Mouse (Mus musculus) urinary bladder, postnatal 14 days (tissue): Measurements from ENCODE around the gene Itga9.

Experiments used
- DNase-seq: peaks from one replicate; pipeline ENCODE4 v3.0.0; 2021; ENCODE audit warnings: low spot score

Gene Itga9

GRCm38 (mm10) chr9:118688248-118688647 is 81.8 kb downstream of the Itga9 start:
- no peak for DNase-seq

DNA sequence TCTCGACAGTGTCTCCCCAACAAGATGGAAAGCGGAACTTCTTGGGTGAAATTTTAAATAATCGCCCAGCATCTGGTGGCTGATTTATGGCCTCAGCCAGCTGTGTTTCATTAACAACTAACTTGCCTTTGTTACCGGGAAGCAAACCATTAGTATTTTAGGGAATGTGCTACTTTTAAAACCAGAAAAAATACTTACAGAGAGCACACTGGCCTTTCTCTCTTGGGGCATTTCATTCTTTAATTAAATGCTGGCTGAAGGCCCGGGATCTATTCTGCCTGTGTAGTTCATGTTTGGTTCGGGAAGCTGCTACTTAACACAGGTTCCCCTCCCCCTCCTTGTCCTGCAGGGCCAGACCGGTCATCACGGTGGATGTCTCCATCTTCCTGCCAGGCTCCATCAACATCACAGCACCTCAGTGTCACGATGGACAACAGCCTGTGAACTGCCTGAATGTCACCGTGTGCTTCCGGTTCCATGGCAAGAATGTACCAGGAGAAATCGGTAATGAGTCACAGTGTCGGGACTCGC is 82.5 kb downstream of the Itga9 start:
- DNase-seq: no peak

DNA sequence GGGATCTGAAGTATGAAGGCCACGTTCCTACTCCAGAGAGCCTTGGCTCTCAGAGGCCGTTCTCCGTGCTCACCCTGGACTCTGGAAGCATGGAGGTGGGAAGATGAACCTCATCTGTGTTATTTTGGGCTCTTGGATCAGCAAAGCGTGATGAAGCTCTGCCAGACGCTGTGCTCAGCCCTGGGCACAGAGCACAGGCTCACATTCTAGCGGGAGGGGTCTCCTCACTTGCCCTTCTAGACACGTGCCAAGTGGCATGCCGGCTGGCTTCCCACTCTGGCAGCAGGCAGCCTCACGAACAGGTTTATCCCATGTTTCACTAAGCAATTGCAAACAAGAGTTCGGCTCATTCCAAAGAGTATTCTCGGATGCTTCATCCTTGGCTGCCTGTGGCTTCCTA is 86.8 kb downstream of the Itga9 start:
- DNase-seq: peak; percentile 26

GRCm38 (mm10) chr9:118694420-118694825 is 87.9 kb downstream of the Itga9 start:
- DNase-seq: no peak

DNA sequence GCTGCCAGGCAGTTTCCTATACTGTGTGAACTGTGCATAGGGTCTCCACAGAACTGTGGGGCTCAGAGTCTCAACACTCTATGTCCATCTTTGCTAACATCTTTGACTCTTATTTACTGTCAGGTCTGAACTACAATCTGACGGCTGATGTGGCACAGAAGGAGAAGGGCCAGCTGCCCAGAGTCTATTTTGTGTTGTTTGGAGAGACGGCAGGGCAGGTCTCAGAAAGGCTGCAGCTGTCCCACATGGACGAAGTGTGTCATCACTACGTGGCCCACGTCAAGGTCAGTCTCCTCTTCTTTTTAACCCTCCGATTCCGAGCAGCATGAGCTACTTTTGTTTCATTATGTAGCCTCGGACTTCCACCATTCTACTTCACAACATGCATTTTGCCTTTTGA is 91.7 kb downstream of the Itga9 start:
- no peak for DNase-seq

DNA sequence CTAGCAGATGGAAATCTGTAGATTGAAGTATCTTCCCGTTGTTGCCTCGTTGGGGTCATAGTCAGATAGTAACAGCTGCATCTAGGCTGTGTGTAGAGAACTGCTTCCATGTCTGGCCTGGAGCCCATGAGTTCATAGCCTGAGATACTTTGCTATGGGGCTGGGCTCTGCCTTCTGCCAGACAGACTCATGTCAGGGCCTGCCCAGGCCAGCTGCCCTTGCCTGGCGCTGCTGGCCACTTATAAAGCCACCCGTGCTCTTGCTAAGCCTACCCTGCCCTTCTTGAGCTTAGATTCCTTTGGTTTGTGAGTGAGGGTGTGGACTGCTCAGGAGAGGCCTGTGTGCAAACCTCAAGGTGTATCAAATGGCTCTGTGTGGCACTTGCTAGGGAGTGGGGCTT is 93.2 kb downstream of the Itga9 start:
- peak; percentile 19 for DNase-seq

DNA sequence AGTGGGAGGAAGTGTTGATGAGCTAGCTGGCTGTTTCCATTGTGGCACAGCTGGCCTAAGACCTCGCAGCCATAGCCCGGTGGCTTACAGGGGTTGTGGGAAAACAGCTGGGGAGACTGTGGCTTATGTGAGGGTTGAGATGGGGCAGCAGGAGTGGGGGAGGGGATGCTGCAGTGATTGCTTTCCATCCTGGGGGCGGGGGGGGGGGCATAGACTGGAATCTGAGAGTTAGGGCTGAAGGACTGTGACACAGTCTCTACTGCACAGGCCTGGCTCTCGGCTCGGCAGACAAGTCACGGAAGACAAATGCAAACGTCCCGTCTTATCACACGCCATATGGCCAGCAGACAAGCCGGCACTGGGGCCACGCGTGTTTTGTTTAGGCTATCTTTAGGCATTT is 94.4 kb downstream of the Itga9 start:
- no peak for DNase-seq

DNA sequence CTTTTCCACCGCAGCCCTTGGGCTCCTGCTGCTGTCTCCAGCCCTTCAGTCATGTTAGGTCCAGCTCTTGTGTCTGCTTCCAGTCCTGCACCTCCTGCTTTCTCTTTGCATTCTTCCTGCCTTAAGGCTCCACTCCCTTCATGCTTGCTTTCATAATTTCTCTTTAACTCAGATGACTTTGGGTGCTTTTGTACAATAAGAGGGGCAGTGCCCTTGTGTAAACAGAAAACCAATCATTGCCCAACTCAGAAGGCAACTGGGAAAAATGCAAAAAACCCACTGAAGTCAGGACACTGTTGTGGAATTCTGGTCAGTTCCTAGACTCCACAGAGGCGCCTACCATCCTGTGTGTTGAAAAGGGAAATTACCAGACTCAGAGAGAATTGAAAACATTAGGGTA is 95.3 kb downstream of the Itga9 start:
- no peak for DNase-seq

- no peak for DNase-seq
These were observed 96.7 kb downstream of the Itga9 start for GRCm38 (mm10) chr9:118703146-118703545.

DNA sequence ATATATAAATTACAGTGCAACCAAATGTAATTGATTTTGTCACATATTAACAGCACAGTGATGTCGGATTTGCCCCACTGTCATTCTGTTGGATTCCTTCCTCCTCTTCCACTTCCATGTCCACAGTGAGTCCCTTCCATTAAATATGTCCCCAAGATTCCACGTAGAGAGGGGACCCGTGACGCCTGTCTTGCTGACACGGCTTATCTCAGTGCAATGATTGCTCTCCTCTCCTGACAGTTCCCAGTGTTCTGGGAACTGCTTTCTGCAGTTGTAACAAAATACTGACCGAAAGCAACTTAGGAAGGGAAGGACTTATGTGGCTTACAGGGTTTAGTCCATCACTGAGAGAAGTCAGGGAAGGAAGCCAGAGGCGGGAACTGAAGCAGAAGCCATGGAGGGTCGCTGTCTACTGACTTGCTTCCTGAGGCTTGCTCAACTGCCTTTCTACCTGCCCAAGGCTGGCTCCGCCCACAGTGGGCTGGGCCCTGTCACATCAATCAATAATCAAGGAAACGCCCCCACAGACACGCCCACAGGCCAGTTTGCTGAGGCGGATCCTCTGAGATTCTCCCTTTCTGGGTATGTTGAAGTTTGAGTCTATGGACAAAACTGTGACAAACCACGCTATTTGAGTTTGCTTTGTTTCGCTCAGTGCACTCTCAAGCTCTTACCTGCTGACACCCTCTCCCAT is 99.0 kb downstream of the Itga9 start:
- DNase-seq: peak; percentile 33

DNA sequence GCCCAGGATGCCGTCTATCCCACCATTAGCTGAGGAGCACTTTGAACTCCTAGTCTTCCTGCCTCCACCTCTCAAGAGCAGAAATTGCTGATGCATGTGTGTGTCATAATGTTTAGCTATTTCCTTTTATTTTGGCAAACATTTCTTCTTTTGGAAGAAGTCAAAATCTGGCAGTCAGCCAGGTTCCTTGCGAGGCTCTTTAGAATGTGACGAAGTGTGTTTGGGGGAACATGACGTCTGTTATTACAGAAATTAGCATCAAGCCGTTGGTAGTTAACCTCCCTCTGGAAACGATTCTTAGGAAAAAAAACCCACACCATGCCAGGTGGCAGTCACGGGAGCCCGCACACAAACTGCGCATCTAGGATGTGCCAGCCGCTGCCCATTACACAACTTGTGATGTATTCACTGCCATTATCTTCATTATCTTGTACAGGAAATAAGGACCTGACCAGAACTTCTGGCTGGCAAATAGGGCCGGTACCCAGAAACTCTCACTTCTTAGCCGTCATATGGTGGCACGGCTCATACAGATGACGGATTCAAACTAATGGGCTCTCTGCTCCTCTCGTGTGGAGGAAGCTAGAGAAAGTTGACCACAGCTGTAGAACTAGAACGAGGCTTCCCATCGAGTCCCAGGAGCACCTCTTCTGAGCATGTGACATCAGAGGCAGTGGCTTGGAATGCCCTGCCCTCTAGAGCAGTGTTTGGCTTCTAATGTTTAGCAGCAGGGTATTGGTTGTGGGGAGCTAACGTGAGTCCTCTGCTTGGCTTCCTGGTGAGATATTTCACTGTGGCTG is 99.9 kb downstream of the Itga9 start:
- no peak for DNase-seq

DNA sequence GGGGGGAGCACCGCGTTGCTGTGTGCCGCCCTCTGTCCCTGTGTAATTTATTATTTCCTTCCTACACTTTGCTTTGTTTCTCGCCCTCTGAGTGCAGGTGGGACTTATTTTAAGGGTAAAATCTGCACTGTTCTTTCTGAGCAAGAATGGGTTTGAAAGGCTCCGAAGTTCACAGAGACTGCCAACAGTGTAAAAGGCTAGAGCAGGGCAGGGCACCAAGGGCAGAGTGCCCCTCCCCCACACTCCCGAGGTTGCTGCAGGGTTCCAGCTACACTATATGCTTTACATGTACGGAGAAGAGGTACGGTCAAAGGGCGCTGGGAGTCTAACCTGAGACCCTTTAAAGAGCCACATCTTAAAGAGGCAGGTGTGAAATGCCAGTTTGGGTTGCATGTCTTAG is 104.1 kb downstream of the Itga9 start:
- no peak for DNase-seq

- no peak for DNase-seq
These were observed 105.3 kb downstream of the Itga9 start for GRCm38 (mm10) chr9:118711749-118712148.

GRCm38 (mm10) chr9:118713515-118713914 is 107.0 kb downstream of the Itga9 start:
- DNase-seq: no peak

DNA sequence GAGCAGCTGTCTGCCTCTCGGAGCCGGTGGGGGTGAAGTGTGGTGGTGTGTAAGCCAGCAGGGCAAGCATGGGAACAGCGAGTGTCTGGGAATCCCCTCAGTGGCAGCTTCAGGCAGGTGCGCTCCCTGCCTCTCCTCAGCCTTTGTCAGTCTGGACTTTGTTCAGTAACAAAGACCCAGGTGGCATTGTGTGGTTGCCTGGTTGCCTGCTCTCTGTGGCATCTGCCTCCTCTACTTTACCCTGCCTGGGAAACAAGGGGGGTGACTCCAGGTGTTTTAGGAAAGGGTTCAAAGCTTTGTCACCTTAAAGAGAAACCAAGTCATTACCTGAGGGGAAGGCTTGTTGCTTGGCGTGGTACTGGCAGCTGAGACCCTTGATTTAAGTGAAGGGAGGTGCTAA is 108.0 kb downstream of the Itga9 start:
- DNase-seq: no peak

DNA sequence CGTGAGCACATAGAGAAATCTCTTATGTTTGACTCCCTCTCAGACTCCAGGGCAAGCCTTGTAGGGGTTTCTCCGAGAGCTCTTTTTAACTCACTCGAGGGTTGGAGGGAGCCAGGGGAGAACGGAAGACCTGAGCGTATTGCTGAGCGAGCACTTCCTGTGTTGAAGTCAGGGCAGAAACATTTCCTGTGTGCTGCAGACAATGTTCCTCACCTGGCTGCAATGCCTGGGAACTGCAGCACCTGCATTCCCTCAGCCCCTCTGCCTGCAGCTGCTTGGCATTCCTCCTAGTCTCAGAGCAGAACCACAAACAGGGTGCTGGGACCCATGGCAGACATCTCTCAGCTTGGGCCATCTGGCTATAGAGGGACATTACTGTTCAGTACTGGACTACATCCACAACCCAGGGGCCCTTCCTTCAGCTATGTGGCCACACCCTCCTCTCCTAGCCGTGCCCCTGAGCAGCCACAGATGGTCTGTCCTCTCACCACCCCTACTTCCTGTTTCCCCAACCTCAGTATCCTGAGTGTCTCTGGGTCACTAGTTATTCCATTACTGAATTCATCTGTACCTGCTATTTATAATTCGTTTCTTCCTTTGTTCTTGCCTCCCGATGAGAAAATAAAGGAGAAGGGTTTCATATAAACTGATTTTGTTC is 109.6 kb downstream of the Itga9 start:
- no peak for DNase-seq

DNA sequence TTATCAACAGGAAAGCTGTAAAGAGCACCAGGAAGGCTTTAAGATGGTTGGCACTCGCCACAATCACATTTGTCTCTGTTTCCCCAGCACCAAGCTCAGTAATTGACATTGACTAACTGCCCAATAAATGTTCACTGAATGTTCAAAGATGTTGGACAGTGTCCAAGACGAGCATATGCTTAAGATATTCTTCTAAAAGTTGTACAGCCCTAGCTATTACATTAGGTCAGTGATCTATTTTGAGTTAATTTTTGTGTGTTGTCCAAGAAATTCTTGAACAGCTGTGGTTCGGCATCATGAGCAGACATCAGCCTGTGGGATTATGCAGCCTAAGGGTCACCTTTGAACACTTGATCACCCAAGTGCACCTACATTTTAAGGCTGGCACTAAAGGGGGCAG is 110.9 kb downstream of the Itga9 start:
- no peak for DNase-seq

- no peak for DNase-seq
These were observed 112.0 kb downstream of the Itga9 start for GRCm38 (mm10) chr9:118718511-118718910.

DNA sequence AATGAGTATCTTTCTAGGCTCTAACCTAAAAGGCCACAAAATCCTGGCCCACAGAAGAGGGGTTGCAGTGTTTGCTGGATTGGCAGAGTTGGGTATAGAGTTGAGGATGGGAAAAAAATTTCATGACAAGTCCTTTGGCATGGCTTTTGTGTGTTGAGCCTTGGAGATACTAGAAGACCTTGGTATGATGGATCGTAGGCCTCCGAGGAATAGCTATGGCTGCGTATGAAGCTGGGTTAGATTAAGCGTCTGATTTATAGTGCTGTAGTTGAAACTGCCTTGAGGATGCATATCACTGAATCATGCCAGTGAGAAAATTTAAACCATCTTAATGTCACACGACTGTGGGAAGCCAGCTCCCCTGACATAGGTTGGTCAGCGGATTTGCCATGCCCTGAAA is 114.6 kb downstream of the Itga9 start:
- no peak for DNase-seq

DNA sequence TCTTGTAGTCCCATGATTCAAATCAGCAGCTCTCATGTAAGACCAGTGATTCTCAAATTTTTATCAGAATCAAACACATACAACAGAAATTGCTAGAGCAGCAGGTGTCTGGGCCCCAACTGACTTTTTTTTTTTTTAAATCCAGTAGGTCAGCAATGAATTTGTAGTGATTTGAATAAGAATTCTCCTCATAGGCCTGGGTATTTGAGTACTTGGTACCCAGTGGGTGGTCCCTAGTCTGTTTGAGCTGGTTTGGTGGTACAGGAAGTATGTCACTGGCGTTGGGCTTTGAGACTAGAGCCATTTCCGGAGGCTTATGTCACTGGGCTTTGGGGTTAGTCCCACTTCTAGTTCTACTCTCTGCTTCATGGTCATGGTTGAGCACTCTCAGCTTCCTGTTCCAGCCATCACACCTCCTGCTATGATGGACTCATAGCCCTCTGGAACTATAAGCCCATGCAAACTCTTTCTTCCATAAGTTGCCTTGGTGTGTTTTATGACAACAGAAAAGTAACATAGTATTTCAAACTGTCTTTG is 116.4 kb downstream of the Itga9 start:
- no peak for DNase-seq

DNA sequence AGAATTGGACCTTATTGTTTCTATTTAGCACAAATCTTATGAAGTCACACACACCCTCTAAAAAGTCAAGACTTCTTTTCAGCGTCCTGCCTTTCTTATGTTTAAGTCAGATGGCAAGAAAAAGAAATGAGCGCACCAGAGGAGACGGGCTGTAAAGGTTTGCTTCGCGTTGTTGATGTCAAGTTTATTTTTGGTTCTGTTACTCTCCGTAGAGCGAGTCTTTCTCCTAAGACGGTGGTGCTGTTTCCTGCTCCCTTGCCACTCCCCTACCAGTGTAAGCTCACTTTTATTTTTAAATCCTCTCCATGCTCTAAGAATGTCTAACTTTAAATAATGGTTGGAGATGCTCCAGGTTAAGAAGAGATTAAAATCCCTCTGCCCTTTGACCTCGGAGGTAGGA is 118.6 kb downstream of the Itga9 start:
- no peak for DNase-seq

DNA sequence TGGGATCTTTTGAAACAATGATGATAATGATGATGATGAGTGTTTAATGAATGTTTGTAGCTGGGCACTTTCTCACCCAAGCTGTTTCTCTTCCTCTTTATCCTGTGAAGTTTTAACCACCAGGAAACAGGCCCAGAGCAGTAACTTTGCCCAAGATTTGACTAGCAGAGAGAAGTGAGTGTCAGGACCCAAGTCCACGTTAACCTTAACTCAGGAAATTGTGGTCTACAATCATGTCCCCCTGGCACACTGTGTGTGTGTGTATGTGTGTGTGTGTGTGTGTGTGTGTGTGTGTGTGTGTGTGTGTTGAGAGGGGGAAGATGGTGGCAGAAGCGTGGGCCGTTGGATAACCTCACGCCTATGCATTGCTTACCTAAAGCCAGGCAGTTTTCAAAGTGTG is 120.1 kb downstream of the Itga9 start:
- DNase-seq: no peak

DNA sequence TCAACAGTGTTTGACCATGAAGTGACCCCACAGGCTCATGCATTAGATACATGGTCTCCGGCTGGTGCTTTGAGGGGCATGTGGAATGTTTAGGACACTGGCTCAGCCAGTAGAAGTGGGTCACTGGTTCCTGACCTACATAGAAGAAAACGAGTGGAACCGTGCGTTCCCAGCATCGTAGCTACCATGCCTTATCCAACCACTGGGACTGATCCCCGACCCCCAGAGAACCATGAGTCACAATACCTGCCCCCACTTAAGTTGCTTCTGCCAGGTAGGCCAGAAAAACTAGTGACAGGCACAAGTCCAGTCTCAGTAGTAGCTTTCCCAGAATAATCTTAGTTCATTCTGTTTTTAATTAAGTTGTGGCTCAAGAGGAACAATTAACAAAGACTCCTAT is 121.8 kb downstream of the Itga9 start:
- DNase-seq: no peak
